Mouse (Mus musculus) heart, embryonic 10.5 days (tissue): ENCODE data around the gene Hmcn2. TPM values are rescaled to one million over a fixed set of nuclear protein-coding genes. Genes with fewer than 3 reads are reported as not detected.

Experiments used
- DNase-seq: peaks from one replicate; pipeline ENCODE4 v3.0.0-alpha.2; 2017; ENCODE audit warnings: low spot score
- H3K27ac ChIP-seq: fragments of 300-500 bp; sonication (generic); 2 replicates; pipeline ENCODE4 v1.5.1; 2016; ENCODE audit warnings: mild to moderate bottlenecking
- H3K27me3 ChIP-seq: fragments of 300-500 bp; sonication (generic); 2 replicates; pipeline ENCODE4 v1.6.1; 2016; ENCODE audit warnings: mild to moderate bottlenecking; ENCODE audit not compliant: poor library complexity, insufficient read depth, severe bottlenecking
- H3K36me3 ChIP-seq: fragments of 300-500 bp; sonication (generic); 2 replicates; pipeline ENCODE4 v1.6.1; 2016; ENCODE audit warnings: mild to moderate bottlenecking, moderate library complexity
- H3K4me1 ChIP-seq: fragments of 300-500 bp; sonication (generic); 2 replicates; pipeline ENCODE4 v1.6.1; 2016; ENCODE audit warnings: mild to moderate bottlenecking
- H3K4me3 ChIP-seq: fragments of 300-500 bp; sonication (generic); 2 replicates; pipeline ENCODE4 v1.5.1; 2016; ENCODE audit warnings: mild to moderate bottlenecking, moderate library complexity
- H3K9me3 ChIP-seq: fragments of 300-500 bp; sonication (generic); 2 replicates; pipeline ENCODE4 v1.6.1; 2016; ENCODE audit warnings: mild to moderate bottlenecking, moderate library complexity
- WGBS: fragments of 180-500 bp; shearing (Covaris S2); methylation state at CpG from one replicate; pipeline ENCODE4 v1.1.7; 2016; 5-methylcytosine and 5-hydroxymethylcytosine counted together
- polyA plus RNA-seq: library from polyadenylated mRNA; unstranded; fragments of >200 nt; fragmentation: Nextera tagmentation; extraction: Ambion mirVana; gene quantifications from 2 replicates; pipeline ENCODE4 v1.2.1, GENCODE M21; 2016

Hmcn2 gene
- polyA plus RNA-seq, 1 experiment from 2014 or later: 0.33 TPM

GRCm38 (mm10) chr2:31502616-31503522 lies 188.7 kb downstream of the Hmcn2 start:
- no peak overlapping the region for H3K4me3 ChIP-seq
- no peaks in the 10 kb centered on the region for H3K9me3 ChIP-seq
- 46% methylated on average over 15 of the region's 15 CpGs for WGBS
- no peak for DNase-seq
- H3K4me1 ChIP-seq: peaks cover 10% of the 10 kb centered on the region
- H3K27me3 ChIP-seq: peaks cover 76% of the 10 kb centered on the region
- no peak overlapping the region for H3K27ac ChIP-seq
- H3K36me3 ChIP-seq: no peaks in the 10 kb centered on the region

GRCm38 (mm10) chr2:31505472-31505871 lies 191.3 kb downstream of the Hmcn2 start:
- Histone ChIP-seq H3K4me1 (peaks cover 10% of the 10 kb centered on the region), H3K4me3 (no peak overlapping the region), H3K27me3 (peaks cover 50% of the 10 kb centered on the region), H3K27ac (no peak overlapping the region), H3K36me3 (no peaks in the 10 kb centered on the region), H3K9me3 (no peaks in the 10 kb centered on the region)
- DNase-seq: no peak
- WGBS: 65% methylated on average over 11 of the region's 11 CpGs

- DNase-seq: no peak
- WGBS: 91% methylated on average over 6 of the region's 6 CpGs
- no peak overlapping the region for H3K27ac ChIP-seq
- no peak overlapping the region for H3K4me3 ChIP-seq
- H3K27me3 ChIP-seq: peaks cover 27% of the 10 kb centered on the region
- H3K9me3 ChIP-seq: no peaks in the 10 kb centered on the region
- peaks cover 7% of the 10 kb centered on the region for H3K4me1 ChIP-seq
- H3K36me3 ChIP-seq: no peaks in the 10 kb centered on the region
Measured at GRCm38 (mm10) chr2:31508851-31509250, 194.6 kb downstream of the Hmcn2 start.

Other genes starting within 250 kb of the Hmcn2 start
- 17.7 and 21.6 TPM in 2 replicates for gene Fnbp1, start 172.4 kb upstream of the Hmcn2 start, polyA plus RNA-seq
- gene Gpr107, start 162.1 kb upstream of the Hmcn2 start, polyA plus RNA-seq: 35.9 and 37.4 TPM in 2 replicates
- gene Ncs1, start 68.6 kb upstream of the Hmcn2 start, polyA plus RNA-seq: 44.7 and 51.8 TPM in 2 replicates
- 8.9 and 18.2 TPM in 2 replicates for gene Ass1, start 155.8 kb downstream of the Hmcn2 start, polyA plus RNA-seq